Mouse (Mus musculus) CH12.LX (cell line): ENCODE measurements at regions not wholly inside any gene's neighbourhood (a gene's known extent, or its start where the extent isn't known, plus 50 kb on each side); places are given as distances from the start of the nearest gene placed in this dataset.

ENCODE experiments used
- DNase-seq: peaks from one replicate; pipeline ENCODE4 v3.0.0-alpha.2; 2013; ENCODE audit errors: extremely low read depth
- H3K27ac ChIP-seq: 2 replicates; pipeline ENCODE4 v1.5.1; 2012; ENCODE audit warnings: low read depth, mild to moderate bottlenecking, control low read depth, moderate library complexity; ENCODE audit not compliant: insufficient read depth
- H3K27me3 ChIP-seq: replicated peaks from 2 replicates; pipeline ENCODE3; 2012; ENCODE audit warnings: inconsistent platforms
- H3K36me3 ChIP-seq, 2 experiments: replicated peaks in 1 of 2; 2 replicates each; pipeline versions ENCODE3 to v1.6.1; 2012; ENCODE audit warnings: inconsistent platforms in 1 of 2, low read length in 1 of 2, mild to moderate bottlenecking in 1 of 2, mixed read lengths in 1 of 2, moderate library complexity in 1 of 2; ENCODE audit not compliant: control insufficient read depth in 1 of 2, insufficient read depth in 1 of 2
- H3K4me1 ChIP-seq, 2 experiments: 2 replicates each; pipeline ENCODE4 v1.6.1; 2012; ENCODE audit warnings: inconsistent platforms in 1 of 2, moderate library complexity in 1 of 2; ENCODE audit not compliant: insufficient read depth in 2 of 2, control insufficient read depth in 1 of 2
- H3K4me2 ChIP-seq: 2 replicates; pipeline ENCODE4 v1.6.1; 2012; ENCODE audit warnings: low read depth, mild to moderate bottlenecking, control low read depth; ENCODE audit not compliant: poor library complexity, insufficient read depth, severe bottlenecking
- H3K4me3 ChIP-seq, 3 experiments: fragments of 150-350 bp in 1 of 3; sonication (generic) in 1 of 3; replicated peaks in 1 of 3; 2 replicates each; pipeline versions ENCODE3 to v1.5.1; 2011 to 2012; ENCODE audit warnings: low read depth in 2 of 3, low read length in 2 of 3, mild to moderate bottlenecking in 2 of 3, moderate library complexity in 2 of 3, control low read depth in 1 of 3, improper control_type of control experiment in 1 of 3, inconsistent platforms in 1 of 3, mixed read lengths in 1 of 3; ENCODE audit not compliant: poor library complexity in 1 of 3
- H3K79me2 ChIP-seq: replicated peaks from 2 replicates; pipeline ENCODE4 v1.6.1; 2012; ENCODE audit warnings: mild to moderate bottlenecking, moderate library complexity; ENCODE audit not compliant: control insufficient read depth, poor library complexity, insufficient read depth, severe bottlenecking; ENCODE audit errors: extremely low read depth
- H3K9ac ChIP-seq: 2 replicates; pipeline ENCODE4 v1.6.1; 2012; ENCODE audit warnings: low read depth, mild to moderate bottlenecking, control low read depth, moderate library complexity; ENCODE audit not compliant: insufficient read depth
- H3K9me3 ChIP-seq: replicated peaks from 2 replicates; pipeline ENCODE3; 2012; ENCODE audit warnings: low read length, inconsistent platforms, mixed read lengths
- BHLHE40 ChIP-seq: IDR thresholded peaks from 2 replicates; pipeline ENCODE4 v1.6.1; 2011; ENCODE audit warnings: mild to moderate bottlenecking, low read depth, low read length, improper control_type of control experiment
- CHD2 ChIP-seq: IDR thresholded peaks from 2 replicates; pipeline ENCODE4 v1.6.1; 2011; ENCODE audit warnings: low read length, improper control_type of control experiment
- CTCF ChIP-seq, 2 experiments: IDR thresholded peaks in 1 of 2; conservative IDR thresholded peaks in 1 of 2; 2 replicates each; pipeline ENCODE4 v1.5.1; 2011 to 2012; ENCODE audit warnings: low read depth in 2 of 2, low read length in 2 of 2, improper control_type of control experiment in 1 of 2, inconsistent platforms in 1 of 2, mild to moderate bottlenecking in 1 of 2, moderate library complexity in 1 of 2
- ELF1 ChIP-seq: IDR thresholded peaks from 2 replicates; pipeline ENCODE4 v1.6.1; 2014; ENCODE audit warnings: low read depth, mild to moderate bottlenecking, inconsistent platforms, low read length, improper control_type of control experiment
- HCFC1 ChIP-seq: IDR thresholded peaks from 2 replicates; pipeline ENCODE4 v1.6.1; 2012; ENCODE audit warnings: low read depth, mild to moderate bottlenecking, inconsistent platforms, low read length, improper control_type of control experiment
- KAT2A ChIP-seq: IDR thresholded peaks from 2 replicates; pipeline ENCODE4 v1.6.1; 2012; ENCODE audit warnings: low read length, improper control_type of control experiment, inconsistent platforms; ENCODE audit not compliant: insufficient replicate concordance
- MAFK ChIP-seq: IDR thresholded peaks from 2 replicates; pipeline ENCODE4 v1.6.1; 2011; ENCODE audit warnings: low read length, improper control_type of control experiment; ENCODE audit not compliant: insufficient replicate concordance
- SIN3A ChIP-seq: IDR thresholded peaks from 2 replicates; pipeline ENCODE4 v1.6.1; 2012; ENCODE audit warnings: low read length, improper control_type of control experiment, inconsistent platforms
- SMC3 ChIP-seq: IDR thresholded peaks from 2 replicates; pipeline ENCODE4 v1.6.1; 2011; ENCODE audit warnings: low read depth, low read length, improper control_type of control experiment
- TBP ChIP-seq: conservative IDR thresholded peaks from 2 replicates; pipeline ENCODE4 v1.6.1; 2011; ENCODE audit warnings: low read depth, low read length, improper control_type of control experiment
- USF1 ChIP-seq: IDR thresholded peaks from 2 replicates; pipeline ENCODE4 v1.6.1; 2014; ENCODE audit warnings: low read depth, mild to moderate bottlenecking, inconsistent platforms, low read length, improper control_type of control experiment
- dilution Hi-C: fragments of 300-500 bp; cut with MboI; formaldehyde crosslinking; loops from 2 replicates; pipeline ENCODE4 v1.14.3; 2020; ENCODE audit warnings: low sequenced_read_pairs; ENCODE audit not compliant: extremely low pct_unique_long_range_greater_than_20kb, extremely low pct_ligation_motif_present
- in situ Hi-C: fragments of 300-500 bp; cut with MboI; formaldehyde crosslinking; loops from 3 replicates; pipeline ENCODE4 v1.14.3; 2019; ENCODE audit warnings: low sequenced_read_pairs, low pct_ligation_motif_present, low pct_unique_long_range_greater_than_20kb, mixed read lengths

DNA sequence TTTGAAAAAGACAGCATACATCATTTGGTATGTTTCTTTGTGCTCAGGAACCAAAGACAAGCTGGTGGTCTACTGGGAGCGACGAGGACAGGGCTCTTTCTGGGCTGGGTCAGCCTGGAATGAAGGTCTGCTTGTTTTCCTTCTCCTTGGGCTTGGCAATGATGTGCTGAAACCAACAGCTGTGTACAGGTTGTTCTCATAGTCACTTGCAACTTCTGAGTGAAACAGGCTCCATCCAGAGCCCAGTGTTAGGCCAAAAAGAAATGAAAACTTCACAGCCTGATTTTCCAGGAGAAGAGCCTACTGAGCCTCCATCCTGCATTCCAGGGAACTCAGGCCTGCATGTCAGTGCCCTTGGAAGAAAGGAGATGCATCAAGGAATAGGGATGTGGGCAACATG is 150.4 kb downstream of the Tshz3 start:
- H3K27me3 ChIP-seq = no peaks in the 10 kb centered on the region
- no peaks in the 10 kb centered on the region for H3K4me1 ChIP-seq
- H3K36me3 ChIP-seq = no peaks in the 10 kb centered on the region
- dilution Hi-C loops = no loop called here
- DNase-seq = no peak
- H3K4me2 ChIP-seq = no peak overlapping the region
- TF ChIP-seq USF1 = no peak
- TF ChIP-seq SMC3 = no peak
- TF ChIP-seq BHLHE40 = no peak
- TF ChIP-seq CTCF (conservative IDR thresholded peaks at IDR 0.05 in 1 of 2, IDR thresholded peaks at IDR 0.05 in 1 of 2; ENCODE audit: low read depth in 2 of 2, low read length in 2 of 2) = no peak
- H3K9ac ChIP-seq = no peak overlapping the region
- H3K27ac ChIP-seq = no peak overlapping the region
- H3K4me3 ChIP-seq = no peak overlapping the region
- in situ Hi-C loops = no loop called here
- peaks cover 71% of the 10 kb centered on the region for H3K9me3 ChIP-seq
- H3K79me2 ChIP-seq = no peaks in the 10 kb centered on the region

- dilution Hi-C loops = no loop called here
- Histone ChIP-seq H3K79me2 (no peaks in the 10 kb centered on the region), H3K36me3 (no peaks in the 10 kb centered on the region), H3K9ac (no peak overlapping the region), H3K27ac (no peak overlapping the region), H3K4me3 (no peak overlapping the region), H3K4me1 (no peaks in the 10 kb centered on the region), H3K27me3 (no peaks in the 10 kb centered on the region), H3K4me2 (no peak overlapping the region), H3K9me3 (peaks cover 66% of the 10 kb centered on the region)
- TF ChIP-seq CHD2 (no peak), MAFK (no peak), ELF1 (no peak), KAT2A (no peak), TBP (no peak), SMC3 (no peak), SIN3A (no peak), HCFC1 (no peak)
- no peak for DNase-seq
- in situ Hi-C loops = no loop called here
Observed at GRCm38 (mm10) chr7:36851275-36851889, 153.5 kb downstream of the Tshz3 start.

GRCm38 (mm10) chr7:36854308-36854707 is 156.4 kb downstream of the Tshz3 start:
- Histone ChIP-seq H3K27me3 (no peaks in the 10 kb centered on the region), H3K36me3 (no peaks in the 10 kb centered on the region), H3K9ac (no peak overlapping the region), H3K4me1 (no peaks in the 10 kb centered on the region), H3K79me2 (no peaks in the 10 kb centered on the region), H3K9me3 (peaks cover 63% of the 10 kb centered on the region), H3K4me3 (no peak overlapping the region)
- in situ Hi-C loops = no loop called here
- DNase-seq = no peak
- TF ChIP-seq TBP = no peak
- TF ChIP-seq, all 38 proteins: peak for 0
- dilution Hi-C loops = no loop called here
- H3K4me2 ChIP-seq = no peak overlapping the region
- H3K27ac ChIP-seq = no peak overlapping the region
